Mouse (Mus musculus) kidney, embryonic 16.5 days (tissue): Measurements from ENCODE around the gene Scrg1. TPM values are rescaled to one million over a fixed set of nuclear protein-coding genes. Genes with fewer than 3 reads are reported as not detected.
A peak's percentile ranks its signal among the peaks of the same experiment; 100 is the strongest.
"Not testable (repeated sequence)": the region's sequence is repeated elsewhere in the genome, so short reads cannot be mapped to it uniquely, and the experiment has no call there.

ENCODE experiments used
- ATAC-seq: fragments of 200-750 bp; cut with Nextera tagmentation; 2 replicates; pipeline ENCODE4 v1.8.0; 2017; ENCODE audit warnings: moderate TSS enrichment; ENCODE audit not compliant: low FRiP score, low TSS enrichment
- H3K27ac ChIP-seq: fragments of 300-500 bp; sonication (generic); 2 replicates; pipeline ENCODE4 v1.5.1; 2014; ENCODE audit warnings: low read length
- H3K27me3 ChIP-seq: fragments of 300-500 bp; sonication (generic); 2 replicates; pipeline ENCODE4 v1.6.1; 2014; ENCODE audit warnings: low read length, control low read depth, mixed read lengths; ENCODE audit not compliant: insufficient read depth
- H3K36me3 ChIP-seq: fragments of 300-500 bp; sonication (generic); 2 replicates; pipeline ENCODE4 v1.6.1; 2014; ENCODE audit warnings: low read length, control low read depth, mixed read lengths; ENCODE audit not compliant: insufficient read depth
- H3K4me1 ChIP-seq: fragments of 300-500 bp; sonication (generic); 2 replicates; pipeline ENCODE4 v1.6.1; 2014; ENCODE audit warnings: low read length, control low read depth, mixed read lengths; ENCODE audit not compliant: insufficient read depth
- H3K4me2 ChIP-seq: fragments of 300-500 bp; sonication (generic); replicated peaks from 2 replicates; pipeline ENCODE4 v1.6.1; 2014; ENCODE audit warnings: low read depth, low read length
- H3K4me3 ChIP-seq: fragments of 300-500 bp; sonication (generic); 2 replicates; pipeline ENCODE4 v1.5.1; 2014; ENCODE audit warnings: mild to moderate bottlenecking, low read length
- H3K9ac ChIP-seq: fragments of 300-500 bp; sonication (generic); replicated peaks from 2 replicates; pipeline ENCODE4 v1.6.1; 2014; ENCODE audit warnings: low read length
- H3K9me3 ChIP-seq: fragments of 300-500 bp; sonication (generic); 2 replicates; pipeline ENCODE4 v1.6.1; 2016; ENCODE audit warnings: low read length, control low read depth
- WGBS: fragments of 180-500 bp; shearing (Covaris S2); extraction: QIAGEN DNeasy Blood & Tissue Kit; methylation state at CpG from one replicate; pipeline ENCODE4 v1.1.7; 2014; 5-methylcytosine and 5-hydroxymethylcytosine counted together
- polyA plus RNA-seq: library from polyadenylated mRNA; unstranded; fragments of >200 nt; fragmentation: Nextera tagmentation; extraction: Ambion mirVana; gene quantifications from 2 replicates; pipeline ENCODE4 v1.2.1, GENCODE M21; 2015

The Scrg1 gene
- polyA plus RNA-seq, 1 experiment from 2014 or later = not detected

GRCm38 (mm10) chr8:57513178-57513661, 57.5 kb downstream of the Scrg1 start:
- 9% methylated on average over 10 of the region's 10 CpGs for WGBS
- Histone ChIP-seq H3K4me2 (peak overlapping the region; percentile 58), H3K4me3 (peak overlapping the region; percentile 97), H3K9ac (peak overlapping the region; percentile 100), H3K4me1 (peaks cover 15% of the 10 kb centered on the region; the same call in 1 of the 2 replicates), H3K36me3 (peaks cover 16% of the 10 kb centered on the region), H3K27ac (peak overlapping the region; percentile 100; the same call in 1 of the 2 replicates)
- H3K27me3 ChIP-seq, H3K9me3 ChIP-seq, ATAC-seq: not testable (repeated sequence)

DNA sequence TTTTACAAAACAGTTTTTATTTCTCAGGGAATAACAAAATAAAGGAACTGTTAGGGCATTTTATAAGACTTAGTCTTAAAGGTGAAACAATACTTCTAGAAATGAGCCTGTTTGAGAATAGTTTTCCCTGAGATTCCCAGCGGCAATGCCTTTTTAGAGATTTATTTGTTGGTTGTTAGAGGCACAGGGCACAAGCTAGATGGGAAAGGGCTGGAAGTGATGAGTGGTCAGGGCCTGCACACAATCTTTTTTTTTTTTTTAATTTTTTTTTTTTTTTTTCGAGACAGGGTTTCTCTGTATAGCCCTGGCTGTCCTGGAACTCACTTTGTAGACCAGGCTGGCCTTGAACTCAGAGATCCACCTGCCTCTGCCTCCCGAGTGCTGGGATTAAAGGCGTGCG, 61.0 kb downstream of the Scrg1 start:
- 95% methylated on average over 4 of the region's 5 CpGs for WGBS
- H3K9ac ChIP-seq, H3K4me3 ChIP-seq, H3K27ac ChIP-seq, ATAC-seq, H3K4me1 ChIP-seq, H3K9me3 ChIP-seq, H3K4me2 ChIP-seq, H3K27me3 ChIP-seq: not testable (repeated sequence)
- peaks cover 16% of the 10 kb centered on the region for H3K36me3 ChIP-seq

GRCm38 (mm10) chr8:57517723-57518122, 62.0 kb downstream of the Scrg1 start:
- H3K4me1 ChIP-seq = peaks cover 9% of the 10 kb centered on the region

GRCm38 (mm10) chr8:57520186-57520786, 64.6 kb downstream of the Scrg1 start:
- Histone ChIP-seq H3K4me2 (no peak overlapping the region), H3K27me3 (no peaks in the 10 kb centered on the region), H3K4me1 (no peaks in the 10 kb centered on the region; the same call in 1 of the 2 replicates), H3K9ac (no peak overlapping the region), H3K9me3 (no peaks in the 10 kb centered on the region), H3K36me3 (peaks cover 7% of the 10 kb centered on the region; the same call in 1 of the 2 replicates), H3K27ac (no peak overlapping the region), H3K4me3 (no peak overlapping the region)
- ATAC-seq = no peak
- WGBS = 64% methylated on average over 12 of the region's 12 CpGs

More at GRCm38 (mm10) chr8:57517723-57518122, 62.0 kb downstream of the Scrg1 start:
- Histone ChIP-seq H3K4me2 (no peak overlapping the region), H3K4me3 (no peak overlapping the region), H3K27ac (no peak overlapping the region), H3K36me3 (peaks cover 16% of the 10 kb centered on the region), H3K27me3 (no peaks in the 10 kb centered on the region), H3K9ac (no peak overlapping the region), H3K9me3 (no peaks in the 10 kb centered on the region)
- WGBS = 91% methylated on average over 3 of the region's 3 CpGs
- ATAC-seq = no peak

Other genes with a start within 250 kb of the Scrg1 start
- 0.25 and 0.62 TPM in 2 replicates for gene Hand2, start 134.9 kb upstream of the Scrg1 start, polyA plus RNA-seq
- gene Sap30, start 31.9 kb downstream of the Scrg1 start, polyA plus RNA-seq = 29.0 and 32.5 TPM in 2 replicates
- 309 and 369 TPM in 2 replicates for gene Hmgb2, start 56.0 kb downstream of the Scrg1 start, polyA plus RNA-seq
- 22.4 and 23.7 TPM in 2 replicates for gene Galnt7, start 197.1 kb downstream of the Scrg1 start, polyA plus RNA-seq